ENCODE assay signal across 21 mouse cellular contexts in genomic region chr19:17094067-17094466, GRCm38 (mm10).
DNase-seq lines count a peak whose midpoint lies in the region; ATAC-seq and TF ChIP-seq lines count a peak whose summit lies in the region.
"Had no signal": no experiment of that assay in that cellular context is flagged by ENCODE, and none has a peak within 500 bp of the region (broad histone marks: within the 10 kb centered on the region; RNA-seq: fewer than 3 reads in every experiment).

No protein-coding gene starts in this region.

- no peaks in the 10 kb centered on the region for H3K36me3 ChIP-seq in hindbrain, embryonic 11.5 days (ENCODE audit: control insufficient read depth, insufficient read depth, low read length)
- H3K36me3 ChIP-seq in hindbrain, embryonic 14.5 days (replicated peaks; ENCODE audit: control insufficient read depth, insufficient read depth) = no peaks in the 10 kb centered on the region
- H3K36me3 ChIP-seq in midbrain, embryonic 13.5 days = no peaks in the 10 kb centered on the region
- H3K36me3 ChIP-seq in midbrain, postnatal 0 days (ENCODE audit: insufficient read depth, low read length) = no peaks in the 10 kb centered on the region
- no peaks in the 10 kb centered on the region for H3K36me3 ChIP-seq in heart, adult 2 months (ENCODE audit: control insufficient read depth, insufficient read depth, low read length)
- H3K36me3 ChIP-seq: embryonic facial prominence, embryonic 10.5 days; heart, embryonic 13.5 days had no signal

- H3K4me3 ChIP-seq in hindbrain, embryonic 11.5 days (ENCODE audit: low read depth, low read length) = no peak overlapping the region
- H3K4me3 ChIP-seq in hindbrain, embryonic 14.5 days (replicated peaks; ENCODE audit: low read length) = no peak overlapping the region
- no peak overlapping the region for H3K4me3 ChIP-seq in midbrain, embryonic 13.5 days (replicated peaks)
- H3K4me3 ChIP-seq in midbrain, postnatal 0 days (ENCODE audit: low read depth, low read length) = no peak overlapping the region
- no peak overlapping the region for H3K4me3 ChIP-seq in heart, adult 2 months
- H3K4me3 ChIP-seq: embryonic facial prominence, embryonic 10.5 days; forebrain, embryonic 13.5 days; heart, embryonic 13.5 days had no signal

- 38% methylated on average over 8 of the region's 8 CpGs for WGBS in hindbrain, embryonic 11.5 days
- 27% methylated on average over 8 of the region's 8 CpGs for WGBS in hindbrain, embryonic 14.5 days
- 31% methylated on average over 8 of the region's 8 CpGs for WGBS in midbrain, embryonic 13.5 days
- WGBS in midbrain, postnatal 0 days = 40% methylated on average over 8 of the region's 8 CpGs
- 73% methylated on average over 8 of the region's 8 CpGs for whole genome bisulfite sequencing in heart, adult 2 months

- peak; percentile 38 for DNase-seq in hindbrain, embryonic 11.5 days (ENCODE audit: low spot score)
- DNase-seq in hindbrain, embryonic 14.5 days (ENCODE audit: low spot score) = no peak
- DNase-seq in midbrain, postnatal 0 days (ENCODE audit: low spot score) = no peak
- DNase-seq in brain, embryonic 14.5 days (ENCODE audit: low read depth) = peak; percentile 41
- DNase-seq in mesoderm, embryonic 11.5 days (ENCODE audit: low read depth, low spot score) = peak; percentile 3
- DNase-seq in heart, adult 11 months = no peak
- DNase-seq in heart, adult 2 months = no peak
- DNase-seq: adrenal gland, postnatal 14 days; cerebellum, adult 18-20 months; cerebellum, postnatal 10 days; forebrain, postnatal 0 days; gastrocnemius, postnatal 14 days; heart, postnatal 36 days had no signal

- no peak for TF ChIP-seq POLR2A in brain, embryonic 14.5 days (IDR thresholded peaks at IDR 0.05; ENCODE audit: borderline replicate concordance, extremely low read depth, insufficient read depth, insufficient read length, poor library complexity, severe bottlenecking)
- TF ChIP-seq POLR2A in heart, adult 2 months (IDR thresholded peaks at IDR 0.05; ENCODE audit: insufficient read depth, low read depth, low read length) = no peak

- no peak for TF ChIP-seq EP300 in heart, adult 2 months (IDR thresholded peaks at IDR 0.05; ENCODE audit: insufficient read depth, low read depth, low read length)

- H3K9me3 ChIP-seq in hindbrain, embryonic 11.5 days (ENCODE audit: control insufficient read depth, low read length) = no peaks in the 10 kb centered on the region
- no peaks in the 10 kb centered on the region for H3K9me3 ChIP-seq in hindbrain, embryonic 14.5 days (ENCODE audit: control insufficient read depth, low read length)
- H3K9me3 ChIP-seq in midbrain, embryonic 13.5 days = no peaks in the 10 kb centered on the region
- H3K9me3 ChIP-seq in midbrain, postnatal 0 days (ENCODE audit: low read length) = no peaks in the 10 kb centered on the region
- H3K9me3 ChIP-seq: embryonic facial prominence, embryonic 10.5 days; forebrain, embryonic 13.5 days; heart, embryonic 13.5 days had no signal

- peak; percentile 51; the same call in 1 of the 2 replicates for ATAC-seq in hindbrain, embryonic 11.5 days (ENCODE audit: low FRiP score)
- ATAC-seq in hindbrain, embryonic 14.5 days (ENCODE audit: low FRiP score) = no peak; the same call in 1 of the 2 replicates
- ATAC-seq in midbrain, embryonic 13.5 days = no peak
- ATAC-seq in midbrain, postnatal 0 days (ENCODE audit: low FRiP score) = no peak
- ATAC-seq: activated CD4-positive, CD25-positive, alpha-beta regulatory T cell, adult 4 months; forebrain, embryonic 13.5 days; forebrain, postnatal 0 days; hindbrain, postnatal 0 days; Patski had no signal

- no peak overlapping the region for H3K4me2 ChIP-seq in hindbrain, embryonic 11.5 days (replicated peaks; ENCODE audit: low read depth, low read length)
- no peak overlapping the region for H3K4me2 ChIP-seq in hindbrain, embryonic 14.5 days (replicated peaks)
- no peak overlapping the region for H3K4me2 ChIP-seq in midbrain, embryonic 13.5 days (replicated peaks)
- H3K4me2 ChIP-seq in midbrain, postnatal 0 days (ENCODE audit: low read depth, low read length, poor library complexity, severe bottlenecking) = no peak overlapping the region
- H3K4me2 ChIP-seq: forebrain, embryonic 13.5 days; heart, embryonic 13.5 days had no signal

- H3K79me2 ChIP-seq in heart, adult 2 months (replicated peaks; ENCODE audit: control insufficient read depth, insufficient read depth, low read length) = no peaks in the 10 kb centered on the region

- no peak for TF ChIP-seq CTCF in midbrain, postnatal 0 days (IDR thresholded peaks at IDR 0.05)
- TF ChIP-seq CTCF in brain, embryonic 14.5 days (IDR thresholded peaks at IDR 0.05; ENCODE audit: borderline replicate concordance, extremely low read depth, insufficient read depth, insufficient read length) = no peak
- TF ChIP-seq CTCF in heart, adult 2 months (IDR thresholded peaks at IDR 0.05) = no peak

- H3K4me1 ChIP-seq in hindbrain, embryonic 11.5 days (replicated peaks; ENCODE audit: control insufficient read depth, insufficient read depth, low read length) = no peaks in the 10 kb centered on the region
- H3K4me1 ChIP-seq in hindbrain, embryonic 14.5 days (replicated peaks; ENCODE audit: control insufficient read depth, insufficient read depth, low read length) = peaks cover 7% of the 10 kb centered on the region
- peaks cover 9% of the 10 kb centered on the region; the same call in 1 of the 2 replicates for H3K4me1 ChIP-seq in midbrain, embryonic 13.5 days (replicated peaks)
- no peaks in the 10 kb centered on the region for H3K4me1 ChIP-seq in midbrain, postnatal 0 days (ENCODE audit: insufficient read depth, low read length)
- H3K4me1 ChIP-seq in heart, adult 2 months (ENCODE audit: control insufficient read depth, insufficient read depth, low read length) = no peaks in the 10 kb centered on the region
- H3K4me1 ChIP-seq: heart, embryonic 13.5 days had no signal

- H3K27ac ChIP-seq in hindbrain, embryonic 11.5 days (ENCODE audit: low read depth, low read length) = no peak overlapping the region
- no peak overlapping the region for H3K27ac ChIP-seq in hindbrain, embryonic 14.5 days
- H3K27ac ChIP-seq in midbrain, embryonic 13.5 days = no peak overlapping the region
- H3K27ac ChIP-seq in midbrain, postnatal 0 days (ENCODE audit: low read depth, low read length) = no peak overlapping the region
- H3K27ac ChIP-seq in heart, adult 2 months = no peak overlapping the region
- H3K27ac ChIP-seq: embryonic facial prominence, embryonic 10.5 days; forebrain, embryonic 13.5 days; heart, embryonic 13.5 days; hindbrain, postnatal 0 days had no signal

- no peaks in the 10 kb centered on the region for H3K27me3 ChIP-seq in hindbrain, embryonic 11.5 days (ENCODE audit: control insufficient read depth, insufficient read depth, low read length)
- H3K27me3 ChIP-seq in hindbrain, embryonic 14.5 days (ENCODE audit: control insufficient read depth, insufficient read depth, low read length) = no peaks in the 10 kb centered on the region
- 0 out of 2 replicates have a peak, but pooled peaks cover 4% of the 10 kb centered on the region for H3K27me3 ChIP-seq in midbrain, embryonic 13.5 days
- no peaks in the 10 kb centered on the region for H3K27me3 ChIP-seq in midbrain, postnatal 0 days (ENCODE audit: insufficient read depth, low read length)
- no peaks in the 10 kb centered on the region for H3K27me3 ChIP-seq in heart, adult 2 months (ENCODE audit: control insufficient read depth, insufficient read depth, low read length)
- H3K27me3 ChIP-seq: CH12.LX; forebrain, embryonic 13.5 days; heart, embryonic 13.5 days; Patski had no signal

- no peak overlapping the region for H3K9ac ChIP-seq in hindbrain, embryonic 11.5 days (ENCODE audit: low read depth, low read length)
- H3K9ac ChIP-seq in hindbrain, embryonic 14.5 days = no peak overlapping the region
- 0 out of 2 replicates have a peak overlapping the region, but pooled peaks have one; percentile 2 for H3K9ac ChIP-seq in midbrain, embryonic 13.5 days (replicated peaks)
- no peak overlapping the region for H3K9ac ChIP-seq in midbrain, postnatal 0 days (replicated peaks; ENCODE audit: low read length, poor library complexity, severe bottlenecking)
- H3K9ac ChIP-seq in heart, adult 2 months (ENCODE audit: low read depth, low read length) = no peak overlapping the region
- H3K9ac ChIP-seq: forebrain, embryonic 13.5 days; forebrain, postnatal 0 days; heart, embryonic 13.5 days had no signal

- intact Hi-C loops in heart, adult 2 months (cut with DNase I) = no loop called here

Comparison
In these comparisons a context has a peak if more than half of its experiments do, and no peak if none do; other contexts are left out.
1. DNase-seq: peak in hindbrain, embryonic 11.5 days (single experiment), brain, embryonic 14.5 days (single experiment) and mesoderm, embryonic 11.5 days (single experiment); none in hindbrain, embryonic 14.5 days (single experiment), midbrain, postnatal 0 days (single experiment), heart, adult 11 months (single experiment) and heart, adult 2 months (0 of 2).